Mouse (Mus musculus): Measurements from ENCODE around the gene Myh9.

DNA sequence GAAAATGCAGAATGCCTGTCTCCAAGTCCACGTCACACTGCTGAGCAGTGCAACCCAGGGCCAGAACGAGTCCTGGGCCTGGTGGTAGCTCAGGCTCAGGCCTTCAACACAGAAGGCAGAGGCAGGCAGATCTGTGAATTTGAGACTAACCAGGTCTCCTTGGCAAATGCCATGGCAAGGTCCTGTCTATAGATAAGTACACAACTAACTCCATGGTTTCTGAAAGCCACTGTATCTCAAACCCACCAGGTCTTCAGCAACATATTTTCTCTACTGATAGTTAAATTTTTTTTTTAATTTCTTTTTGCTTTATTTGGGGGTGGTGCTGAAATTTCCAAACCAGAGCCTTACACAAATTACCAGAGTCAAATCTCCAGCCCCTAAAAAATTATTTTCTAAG is 19.3 kb downstream of the Myh9 start:
- TF ChIP-seq ZC3H11A (IDR thresholded peaks at IDR 0.05; ENCODE audit: borderline replicate concordance, low read depth, low read length) (no peak), MAFK (IDR thresholded peaks at IDR 0.05; ENCODE audit: insufficient read depth, low read depth, low read length) (no peak), CHD2 (IDR thresholded peaks at IDR 0.05; ENCODE audit: low read depth, low read length) (no peak), ZNF384 (IDR thresholded peaks at IDR 0.05; ENCODE audit: low read depth, low read length) (no peak), HCFC1 (IDR thresholded peaks at IDR 0.05; ENCODE audit: borderline replicate concordance, insufficient read depth, low read length) (no peak)

All from ES-E14 (cell line).